Mouse (Mus musculus) small intestine, adult 2 months (tissue): ENCODE results near the gene Gabbr2.

ENCODE experiments used
- CTCF ChIP-seq: fragments of 200-500 bp; IDR thresholded peaks from 2 replicates; pipeline ENCODE4 v1.5.1; 2012; ENCODE audit warnings: low read depth, mild to moderate bottlenecking, control low read depth, inconsistent platforms, low read length, moderate library complexity, mixed read lengths; ENCODE audit not compliant: insufficient replicate concordance, insufficient read length; ENCODE audit errors: extremely low read depth
- POLR2A ChIP-seq: fragments of 200-500 bp; IDR thresholded peaks from 2 replicates; pipeline ENCODE4 v1.6.1; 2012; ENCODE audit warnings: low read depth, mild to moderate bottlenecking, control low read depth, inconsistent platforms, low read length, moderate library complexity

DNA sequence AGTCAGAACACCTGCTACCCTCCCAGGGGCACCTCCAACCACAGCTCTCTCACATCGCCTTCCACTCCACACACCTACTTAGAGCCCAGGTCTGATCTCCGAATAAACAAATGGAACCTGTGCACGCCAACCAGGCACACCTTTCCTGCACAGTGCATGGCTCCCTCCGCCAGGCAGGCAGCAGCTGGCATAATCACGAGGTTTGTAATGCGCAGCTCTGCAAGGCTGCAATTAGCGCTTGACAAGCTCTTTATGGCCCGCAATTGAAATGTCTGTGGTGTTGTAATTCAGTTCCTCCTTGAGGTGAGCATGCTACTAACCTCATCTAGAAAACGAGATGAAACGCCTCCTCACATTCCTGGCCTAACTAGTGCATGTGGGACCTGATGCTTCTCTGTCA is 23.7 kb downstream of the Gabbr2 start:
- no peak for TF ChIP-seq CTCF
- TF ChIP-seq POLR2A = no peak
